In the genomic region with DNA sequence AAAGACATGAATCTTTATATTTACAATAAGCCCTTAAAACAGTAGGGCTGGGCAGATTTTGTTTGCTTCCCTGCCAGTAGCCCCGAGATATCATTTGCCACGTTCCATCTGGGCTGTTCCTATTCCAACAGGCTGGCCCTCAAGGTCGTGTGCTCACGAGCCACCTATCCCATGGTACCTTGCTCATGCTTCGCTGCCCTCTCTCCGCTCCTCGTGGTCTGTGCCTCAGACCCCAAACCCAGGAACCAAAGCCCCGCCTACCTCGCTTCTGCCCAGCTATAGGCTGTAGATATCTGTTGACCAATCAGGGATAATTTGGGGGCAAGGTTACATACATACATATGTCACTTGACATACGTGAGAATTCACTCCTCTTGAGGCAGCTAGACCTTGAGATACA, we compare ENCODE assay signal across 27 mouse cellular contexts. TPM values are rescaled to one million over a fixed set of nuclear protein-coding genes. Genes with fewer than 3 reads are reported as not detected.
A peak's percentile ranks its signal among the peaks of the same experiment; 100 is the strongest.
DNase-seq lines count a peak whose midpoint lies in the region; ATAC-seq and TF ChIP-seq lines count a peak whose summit lies in the region.
"Had no signal": no experiment of that assay in that cellular context is flagged by ENCODE, and none has a peak within 500 bp of the region (broad histone marks: within the 10 kb centered on the region; RNA-seq: fewer than 3 reads in every experiment).

No protein-coding gene starts in this region.

- no peak for ATAC-seq in lung, embryonic 15.5 days (ENCODE audit: borderline replicate concordance, extremely low read depth, low FRiP score, low TSS enrichment)
- ATAC-seq in intestine, embryonic 16.5 days, result peak; percentile 24; the same call in 1 of the 2 replicates
- ATAC-seq in stomach, embryonic 15.5 days (ENCODE audit: insufficient read depth, low FRiP score, low read depth), result peak; percentile 40
- ATAC-seq in forebrain, embryonic 15.5 days (replicated peaks), result no peak
- no peak for ATAC-seq in forebrain, embryonic 13.5 days
- ATAC-seq: CD4-positive, CD25-positive, alpha-beta regulatory T cell, adult 4 months; forebrain, postnatal 0 days had no signal

- H3K4me2 ChIP-seq in lung, embryonic 15.5 days, result peak overlapping the region; percentile 7; the same call in 1 of the 2 replicates
- H3K4me2 ChIP-seq in intestine, embryonic 16.5 days (ENCODE audit: low read depth, low read length), result no peak overlapping the region
- H3K4me2 ChIP-seq in stomach, embryonic 15.5 days, result no peak overlapping the region
- no peak overlapping the region for H3K4me2 ChIP-seq in forebrain, embryonic 15.5 days (replicated peaks)
- H3K4me2 ChIP-seq in forebrain, embryonic 13.5 days, result no peak overlapping the region
- H3K4me2 ChIP-seq: hindbrain, embryonic 12.5 days; liver, embryonic 15.5 days; neural tube, embryonic 15.5 days had no signal

- no peak for TF ChIP-seq POLR2A in heart, adult 2 months (IDR thresholded peaks at IDR 0.05; ENCODE audit: insufficient read depth, low read depth, low read length)

- intact Hi-C loops in heart, adult 2 months (cut with DNase I), result no loop called here
- intact Hi-C loops in heart, postnatal 25 days (cut with DNase I), result no loop called here

- H3K9ac ChIP-seq in heart, adult 2 months (ENCODE audit: low read depth, low read length), result no peak overlapping the region
- H3K9ac ChIP-seq in lung, embryonic 15.5 days, result no peak overlapping the region
- no peak overlapping the region for H3K9ac ChIP-seq in intestine, embryonic 16.5 days (ENCODE audit: low read depth, low read length)
- H3K9ac ChIP-seq in stomach, embryonic 15.5 days, result no peak overlapping the region
- no peak overlapping the region for H3K9ac ChIP-seq in forebrain, embryonic 15.5 days (replicated peaks)
- H3K9ac ChIP-seq in forebrain, embryonic 13.5 days, result no peak overlapping the region
- H3K9ac ChIP-seq: forebrain, postnatal 0 days; hindbrain, embryonic 12.5 days; liver, embryonic 15.5 days; neural tube, embryonic 15.5 days had no signal

- H3K27me3 ChIP-seq in heart, adult 2 months (ENCODE audit: control insufficient read depth, insufficient read depth, low read length), result no peaks in the 10 kb centered on the region
- H3K27me3 ChIP-seq in lung, embryonic 15.5 days, result no peaks in the 10 kb centered on the region
- H3K27me3 ChIP-seq in intestine, embryonic 16.5 days (replicated peaks; ENCODE audit: control insufficient read depth, insufficient read depth, low read length), result no peaks in the 10 kb centered on the region
- no peaks in the 10 kb centered on the region for H3K27me3 ChIP-seq in stomach, embryonic 15.5 days (replicated peaks)
- no peaks in the 10 kb centered on the region for H3K27me3 ChIP-seq in forebrain, embryonic 15.5 days
- H3K27me3 ChIP-seq in forebrain, embryonic 13.5 days, result no peaks in the 10 kb centered on the region
- H3K27me3 ChIP-seq: hindbrain, embryonic 12.5 days; liver, embryonic 15.5 days; neural tube, embryonic 15.5 days had no signal

- no peaks in the 10 kb centered on the region for H3K36me3 ChIP-seq in heart, adult 2 months (ENCODE audit: control insufficient read depth, insufficient read depth, low read length)
- H3K36me3 ChIP-seq in lung, embryonic 15.5 days, result no peaks in the 10 kb centered on the region
- H3K36me3 ChIP-seq in intestine, embryonic 16.5 days (ENCODE audit: control insufficient read depth, insufficient read depth, low read length), result no peaks in the 10 kb centered on the region
- H3K36me3 ChIP-seq in stomach, embryonic 15.5 days, result no peaks in the 10 kb centered on the region
- H3K36me3 ChIP-seq in forebrain, embryonic 15.5 days, result no peaks in the 10 kb centered on the region
- H3K36me3 ChIP-seq in forebrain, embryonic 13.5 days (ENCODE audit: poor library complexity, severe bottlenecking), result no peaks in the 10 kb centered on the region
- H3K36me3 ChIP-seq: hindbrain, embryonic 12.5 days; liver, embryonic 15.5 days; midbrain, embryonic 10.5 days; neural tube, embryonic 15.5 days had no signal

- H3K4me3 ChIP-seq in heart, adult 2 months, result no peak overlapping the region
- H3K4me3 ChIP-seq in lung, embryonic 15.5 days, result no peak overlapping the region
- no peak overlapping the region for H3K4me3 ChIP-seq in intestine, embryonic 16.5 days (ENCODE audit: low read length)
- no peak overlapping the region for H3K4me3 ChIP-seq in stomach, embryonic 15.5 days (replicated peaks)
- no peak overlapping the region for H3K4me3 ChIP-seq in forebrain, embryonic 15.5 days
- no peak overlapping the region for H3K4me3 ChIP-seq in forebrain, embryonic 13.5 days
- H3K4me3 ChIP-seq: hindbrain, embryonic 12.5 days; layer of hippocampus, adult 2 months; liver, embryonic 15.5 days; midbrain, embryonic 10.5 days; neural tube, embryonic 15.5 days had no signal

- H3K4me1 ChIP-seq in heart, adult 2 months (ENCODE audit: control insufficient read depth, insufficient read depth, low read length), result peaks cover 4% of the 10 kb centered on the region
- peaks cover 18% of the 10 kb centered on the region for H3K4me1 ChIP-seq in lung, embryonic 15.5 days
- H3K4me1 ChIP-seq in intestine, embryonic 16.5 days (ENCODE audit: control insufficient read depth, insufficient read depth, low read length), result peaks cover 6% of the 10 kb centered on the region; the same call in 1 of the 2 replicates
- H3K4me1 ChIP-seq in stomach, embryonic 15.5 days, result no peaks in the 10 kb centered on the region; the same call in 1 of the 2 replicates
- H3K4me1 ChIP-seq in forebrain, embryonic 15.5 days, result no peaks in the 10 kb centered on the region
- no peaks in the 10 kb centered on the region for H3K4me1 ChIP-seq in forebrain, embryonic 13.5 days
- H3K4me1 ChIP-seq: midbrain, embryonic 10.5 days; neural tube, embryonic 15.5 days had no signal

- H3K79me2 ChIP-seq in heart, adult 2 months (replicated peaks; ENCODE audit: control insufficient read depth, insufficient read depth, low read length), result no peaks in the 10 kb centered on the region

- H3K9me3 ChIP-seq in lung, embryonic 15.5 days, result peaks cover 3% of the 10 kb centered on the region; the same call in 1 of the 2 replicates
- 0 out of 2 replicates have a peak, but pooled peaks cover 5% of the 10 kb centered on the region for H3K9me3 ChIP-seq in intestine, embryonic 16.5 days (ENCODE audit: control insufficient read depth, low read length)
- H3K9me3 ChIP-seq in stomach, embryonic 15.5 days, result no peaks in the 10 kb centered on the region
- H3K9me3 ChIP-seq in forebrain, embryonic 15.5 days, result no peaks in the 10 kb centered on the region
- H3K9me3 ChIP-seq in forebrain, embryonic 13.5 days (replicated peaks), result peaks cover 5% of the 10 kb centered on the region; the same call in 1 of the 2 replicates
- H3K9me3 ChIP-seq: neural tube, embryonic 15.5 days had no signal

- TF ChIP-seq EP300 in heart, adult 2 months (IDR thresholded peaks at IDR 0.05; ENCODE audit: insufficient read depth, low read depth, low read length), result no peak

- WGBS in heart, adult 2 months, result 75% methylated on average over 10 of the region's 10 CpGs
- 44% methylated on average over 10 of the region's 10 CpGs for WGBS in lung, embryonic 15.5 days
- WGBS in intestine, embryonic 16.5 days, result 58% methylated on average over 10 of the region's 10 CpGs
- 57% methylated on average over 10 of the region's 10 CpGs for WGBS in stomach, embryonic 15.5 days
- WGBS in forebrain, embryonic 15.5 days, result 79% methylated on average over 10 of the region's 10 CpGs
- WGBS in forebrain, embryonic 13.5 days, result 80% methylated on average over 10 of the region's 10 CpGs

- no peak for TF ChIP-seq CTCF in heart, adult 2 months (IDR thresholded peaks at IDR 0.05)

- H3K27ac ChIP-seq in heart, adult 2 months, result peak overlapping the region; percentile 26; the same call in 1 of the 2 replicates
- H3K27ac ChIP-seq in lung, embryonic 15.5 days, result peak overlapping the region; percentile 82
- H3K27ac ChIP-seq in intestine, embryonic 16.5 days (ENCODE audit: low read length), result peak overlapping the region; percentile 23
- H3K27ac ChIP-seq in stomach, embryonic 15.5 days, result peak overlapping the region; percentile 78
- no peak overlapping the region for H3K27ac ChIP-seq in forebrain, embryonic 15.5 days (replicated peaks)
- H3K27ac ChIP-seq in forebrain, embryonic 13.5 days, result no peak overlapping the region
- H3K27ac ChIP-seq: hindbrain, embryonic 12.5 days; layer of hippocampus, adult 2 months; liver, embryonic 15.5 days; midbrain, embryonic 10.5 days; neural tube, embryonic 15.5 days had no signal

- no peak for DNase-seq in heart, adult 2 months
- no peak for DNase-seq in heart, postnatal 25 days (ENCODE audit: low spot score)
- no peak for DNase-seq in lung, postnatal 4 days
- DNase-seq: adrenal gland, postnatal 14 days; cerebellum, adult 8-10 months; cerebellum, postnatal 36 days; forebrain, postnatal 0 days; gastrocnemius, postnatal 14 days; heart, postnatal 14 days; kidney, adult 8-10 months; kidney, postnatal 14 days; liver; right cerebral cortex, adult 18-20 months; thymus, adult 18-20 months; thymus, postnatal 36 days had no signal

RNA-seq across cellular contexts. Expression of a gene that starts 3.1 kb away (rescaled TPM):
- 100 to 1,000 TPM; 129 to 152 TPM for total RNA-seq in heart, adult 2 months (2021)
- polyA plus RNA-seq in heart, adult 2 months (2012; rRNA removed), result 240 and 258 TPM in 2 replicates
- total RNA-seq in heart, postnatal 25 days (2021), result 100 to 1,000 TPM; 114 to 130 TPM
- polyA plus RNA-seq in lung, embryonic 15.5 days (2015; fragmentation: Nextera tagmentation; extraction: Ambion mirVana), result 123 and 129 TPM in 2 replicates
- polyA plus RNA-seq in intestine, embryonic 16.5 days (2015; fragmentation: Nextera tagmentation; extraction: Ambion mirVana), result 111 and 142 TPM in 2 replicates
- polyA plus RNA-seq in stomach, embryonic 15.5 days (2015; fragmentation: Nextera tagmentation; extraction: Ambion mirVana), result 125 and 133 TPM in 2 replicates
- 111 and 115 TPM in 2 replicates for polyA plus RNA-seq in forebrain, embryonic 15.5 days (2015; fragmentation: Nextera tagmentation; extraction: Ambion mirVana)
- polyA plus RNA-seq in forebrain, embryonic 13.5 days (2015; fragmentation: Nextera tagmentation; extraction: Ambion mirVana), result 117 and 128 TPM in 2 replicates

RNA-seq across cellular contexts. Expression of a gene that starts 23.9 kb away (rescaled TPM):
- 10 to 100 TPM; 24.2 to 27.6 TPM for total RNA-seq in heart, adult 2 months (2021)
- polyA plus RNA-seq in heart, adult 2 months (2012; rRNA removed), result 33.7 and 34.9 TPM in 2 replicates
- 10 to 100 TPM; 23.0 to 24.9 TPM for total RNA-seq in heart, postnatal 25 days (2021)
- polyA plus RNA-seq in lung, embryonic 15.5 days (2015; fragmentation: Nextera tagmentation; extraction: Ambion mirVana), result 21.2 and 25.1 TPM in 2 replicates
- polyA plus RNA-seq in intestine, embryonic 16.5 days (2015; fragmentation: Nextera tagmentation; extraction: Ambion mirVana), result 19.3 and 20.4 TPM in 2 replicates
- 21.2 and 21.7 TPM in 2 replicates for polyA plus RNA-seq in stomach, embryonic 15.5 days (2015; fragmentation: Nextera tagmentation; extraction: Ambion mirVana)
- 46.3 and 50.8 TPM in 2 replicates for polyA plus RNA-seq in forebrain, embryonic 15.5 days (2015; fragmentation: Nextera tagmentation; extraction: Ambion mirVana)
- polyA plus RNA-seq in forebrain, embryonic 13.5 days (2015; fragmentation: Nextera tagmentation; extraction: Ambion mirVana), result 37.9 and 39.7 TPM in 2 replicates

RNA-seq across cellular contexts. Expression of a gene that starts 57.2 kb away (rescaled TPM):
- total RNA-seq in heart, adult 2 months (2021), result not detected
- 0.08 and 0.12 TPM in 2 replicates for polyA plus RNA-seq in heart, adult 2 months (2012; rRNA removed)
- not detected for total RNA-seq in heart, postnatal 25 days (2021)
- 0.44 and 0.46 TPM in 2 replicates for polyA plus RNA-seq in lung, embryonic 15.5 days (2015; fragmentation: Nextera tagmentation; extraction: Ambion mirVana)
- 10.2 and 13.0 TPM in 2 replicates for polyA plus RNA-seq in intestine, embryonic 16.5 days (2015; fragmentation: Nextera tagmentation; extraction: Ambion mirVana)
- polyA plus RNA-seq in stomach, embryonic 15.5 days (2015; fragmentation: Nextera tagmentation; extraction: Ambion mirVana), result 21.8 and 34.2 TPM in 2 replicates
- 0.05 and 0.14 TPM in 2 replicates for polyA plus RNA-seq in forebrain, embryonic 15.5 days (2015; fragmentation: Nextera tagmentation; extraction: Ambion mirVana)
- polyA plus RNA-seq in forebrain, embryonic 13.5 days (2015; fragmentation: Nextera tagmentation; extraction: Ambion mirVana), result 0.06 and 0.10 TPM in 2 replicates
- total RNA-seq: forebrain, postnatal 0 days; gastrocnemius, postnatal 14 days; heart, postnatal 14 days; midbrain, postnatal 0 days had no signal
- polyA plus RNA-seq: forebrain, postnatal 0 days had no signal

Comparison
In these comparisons a context has a peak if more than half of its experiments do, and no peak if none do; other contexts are left out.
1. H3K27ac ChIP-seq: peak in heart, adult 2 months (single experiment), lung, embryonic 15.5 days (single experiment), intestine, embryonic 16.5 days (single experiment) and stomach, embryonic 15.5 days (single experiment); none in forebrain, embryonic 15.5 days (single experiment) and forebrain, embryonic 13.5 days (single experiment).
2. ATAC-seq: peak in intestine, embryonic 16.5 days (single experiment) and stomach, embryonic 15.5 days (single experiment); none in lung, embryonic 15.5 days (single experiment), forebrain, embryonic 15.5 days (single experiment) and forebrain, embryonic 13.5 days (single experiment).